Mouse (Mus musculus) ES-E14 (cell line): ENCODE measurements at regions not wholly inside any gene's neighbourhood (a gene's known extent, or its start where the extent isn't known, plus 50 kb on each side); places are given as distances from the start of the nearest gene placed in this dataset.

Experiments
- CHD2 ChIP-seq: IDR thresholded peaks from 2 replicates; pipeline ENCODE4 v1.6.1; 2014; ENCODE audit warnings: mild to moderate bottlenecking, low read depth, low read length, inconsistent platforms
- HCFC1 ChIP-seq: IDR thresholded peaks from 2 replicates; pipeline ENCODE4 v1.6.1; 2012; ENCODE audit warnings: low read length, inconsistent platforms, borderline replicate concordance; ENCODE audit not compliant: insufficient read depth
- MAFK ChIP-seq: IDR thresholded peaks from 2 replicates; pipeline ENCODE4 v1.6.1; 2014; ENCODE audit warnings: mild to moderate bottlenecking, low read depth, low read length, inconsistent platforms; ENCODE audit not compliant: insufficient read depth
- ZC3H11A ChIP-seq: IDR thresholded peaks from 2 replicates; pipeline ENCODE4 v1.6.1; 2012; ENCODE audit warnings: low read depth, mild to moderate bottlenecking, inconsistent platforms, low read length, borderline replicate concordance
- ZNF384 ChIP-seq: IDR thresholded peaks from 2 replicates; pipeline ENCODE4 v1.6.1; 2012; ENCODE audit warnings: low read depth, low read length, inconsistent platforms

DNA sequence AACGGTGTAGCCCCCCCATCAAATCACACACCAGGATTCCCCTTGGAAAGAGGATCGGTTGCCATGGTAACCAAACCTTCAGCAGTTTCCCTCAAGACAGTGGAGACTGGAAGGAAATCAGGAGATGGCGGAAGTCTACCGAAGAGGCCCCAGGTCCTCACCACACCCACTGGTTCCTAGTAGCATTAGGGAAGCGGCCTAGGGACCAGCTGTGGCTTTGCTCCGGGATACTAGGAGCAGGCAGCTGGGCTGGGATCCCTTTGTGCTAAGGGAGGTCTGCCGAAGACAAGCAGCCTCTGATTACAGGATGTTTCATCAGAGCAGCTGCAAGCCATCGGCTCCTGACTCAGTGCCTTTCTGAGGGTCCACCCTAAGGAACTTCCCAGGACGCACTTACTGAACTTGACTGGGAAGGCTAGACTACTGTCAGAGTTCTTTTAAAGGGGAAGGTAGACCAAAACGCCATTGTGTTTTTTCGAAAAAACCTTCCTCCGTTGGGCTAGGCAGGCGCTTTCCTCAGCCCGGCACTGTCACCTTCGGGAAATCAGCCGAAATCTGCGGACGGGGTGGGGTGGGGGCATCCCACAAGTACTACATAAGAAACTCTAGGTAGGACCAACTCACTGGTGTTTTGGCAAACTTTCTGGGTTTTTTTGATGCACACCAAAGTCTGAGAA is 139.9 kb downstream of the Mtx2 start:
- TF ChIP-seq MAFK (no peak), HCFC1 (no peak), CHD2 (no peak), ZNF384 (no peak), ZC3H11A (no peak)
